Mouse (Mus musculus): ENCODE results near the gene Atf7ip. TPM values are rescaled to one million over a fixed set of nuclear protein-coding genes. Genes with fewer than 3 reads are reported as not detected.

The Atf7ip gene
- polyA plus RNA-seq, 1 experiment from 2014 or later: 66.6 TPM

- no peak overlapping the region for H3K9ac ChIP-seq (ENCODE audit: low read length)
- no peaks in the 10 kb centered on the region for H3K36me3 ChIP-seq (ENCODE audit: control insufficient read depth, insufficient read depth, low read length)
- no peak overlapping the region for H3K4me3 ChIP-seq (ENCODE audit: low read depth, low read length)
- no peaks in the 10 kb centered on the region for H3K9me3 ChIP-seq (ENCODE audit: control insufficient read depth, low read length)
- no peak overlapping the region for H3K27ac ChIP-seq (ENCODE audit: low read depth, low read length)
- H3K4me1 ChIP-seq (replicated peaks; ENCODE audit: control insufficient read depth, insufficient read depth, low read length): no peaks in the 10 kb centered on the region
- WGBS: 72% methylated on average over 6 of the region's 6 CpGs
- ATAC-seq (replicated peaks; ENCODE audit: low FRiP score): no peak
- no peak for DNase-seq (ENCODE audit: low spot score)
- no peak overlapping the region for H3K4me2 ChIP-seq (ENCODE audit: low read depth, low read length, severe bottlenecking)
- H3K27me3 ChIP-seq (ENCODE audit: control insufficient read depth, insufficient read depth, low read length): no peaks in the 10 kb centered on the region
Observed at GRCm38 (mm10) chr6:136490516-136491475, 15.2 kb upstream of the Atf7ip start.

GRCm38 (mm10) chr6:136491631-136492030 is 14.3 kb upstream of the Atf7ip start:
- Histone ChIP-seq H3K36me3 (ENCODE audit: control insufficient read depth, insufficient read depth, low read length) (no peaks in the 10 kb centered on the region), H3K9me3 (ENCODE audit: control insufficient read depth, low read length) (no peaks in the 10 kb centered on the region)
- WGBS: 95% methylated on average over 5 of the region's 5 CpGs

GRCm38 (mm10) chr6:136492251-136492650 is 13.7 kb upstream of the Atf7ip start:
- Histone ChIP-seq H3K4me2 (ENCODE audit: low read depth, low read length, severe bottlenecking) (no peak overlapping the region), H3K9me3 (ENCODE audit: control insufficient read depth, low read length) (no peaks in the 10 kb centered on the region), H3K4me1 (replicated peaks; ENCODE audit: control insufficient read depth, insufficient read depth, low read length) (no peaks in the 10 kb centered on the region), H3K9ac (ENCODE audit: low read length) (no peak overlapping the region), H3K4me3 (ENCODE audit: low read depth, low read length) (no peak overlapping the region), H3K36me3 (ENCODE audit: control insufficient read depth, insufficient read depth, low read length) (no peaks in the 10 kb centered on the region), H3K27me3 (ENCODE audit: control insufficient read depth, insufficient read depth, low read length) (no peaks in the 10 kb centered on the region), H3K27ac (ENCODE audit: low read depth, low read length) (no peak overlapping the region)
- WGBS: 85% methylated on average over 4 of the region's 4 CpGs
- ATAC-seq (replicated peaks; ENCODE audit: low FRiP score) (no peak), DNase-seq (ENCODE audit: low spot score) (no peak)

More at GRCm38 (mm10) chr6:136491631-136492030, 14.3 kb upstream of the Atf7ip start:
- H3K27ac ChIP-seq (ENCODE audit: low read depth, low read length): no peak overlapping the region
- DNase-seq (ENCODE audit: low spot score) (no peak), ATAC-seq (replicated peaks; ENCODE audit: low FRiP score) (no peak)
- H3K9ac ChIP-seq (ENCODE audit: low read length): no peak overlapping the region
- H3K4me1 ChIP-seq (replicated peaks; ENCODE audit: control insufficient read depth, insufficient read depth, low read length): no peaks in the 10 kb centered on the region
- H3K27me3 ChIP-seq (ENCODE audit: control insufficient read depth, insufficient read depth, low read length): no peaks in the 10 kb centered on the region
- no peak overlapping the region for H3K4me2 ChIP-seq (ENCODE audit: low read depth, low read length, severe bottlenecking)
- no peak overlapping the region for H3K4me3 ChIP-seq (ENCODE audit: low read depth, low read length)

GRCm38 (mm10) chr6:136493486-136493885 is 12.5 kb upstream of the Atf7ip start:
- H3K4me3 ChIP-seq (ENCODE audit: low read depth, low read length): no peak overlapping the region
- no peak overlapping the region for H3K4me2 ChIP-seq (ENCODE audit: low read depth, low read length, severe bottlenecking)
- WGBS: 92% methylated on average over 7 of the region's 7 CpGs
- H3K27me3 ChIP-seq (ENCODE audit: control insufficient read depth, insufficient read depth, low read length): no peaks in the 10 kb centered on the region
- H3K4me1 ChIP-seq (replicated peaks; ENCODE audit: control insufficient read depth, insufficient read depth, low read length): no peaks in the 10 kb centered on the region
- DNase-seq (ENCODE audit: low spot score) (no peak), ATAC-seq (replicated peaks; ENCODE audit: low FRiP score) (no peak)
- H3K9me3 ChIP-seq (ENCODE audit: control insufficient read depth, low read length): no peaks in the 10 kb centered on the region
- H3K27ac ChIP-seq (ENCODE audit: low read depth, low read length): no peak overlapping the region
- H3K9ac ChIP-seq (ENCODE audit: low read length): no peak overlapping the region
- no peaks in the 10 kb centered on the region for H3K36me3 ChIP-seq (ENCODE audit: control insufficient read depth, insufficient read depth, low read length)

- 91% methylated on average over 12 of the region's 12 CpGs for WGBS
- no peak for DNase-seq (ENCODE audit: low spot score)
- H3K4me2 ChIP-seq (ENCODE audit: low read depth, low read length, severe bottlenecking): no peak overlapping the region
- no peak overlapping the region for H3K4me3 ChIP-seq (ENCODE audit: low read depth, low read length)
- no peaks in the 10 kb centered on the region for H3K4me1 ChIP-seq (replicated peaks; ENCODE audit: control insufficient read depth, insufficient read depth, low read length)
- H3K9ac ChIP-seq (ENCODE audit: low read length): no peak overlapping the region
- no peaks in the 10 kb centered on the region for H3K9me3 ChIP-seq (ENCODE audit: control insufficient read depth, low read length)
- H3K27ac ChIP-seq (ENCODE audit: low read depth, low read length): no peak overlapping the region
- no peaks in the 10 kb centered on the region for H3K36me3 ChIP-seq (ENCODE audit: control insufficient read depth, insufficient read depth, low read length)
- 0 out of 2 replicates have a peak, but pooled peaks have one; percentile 7 for ATAC-seq (replicated peaks; ENCODE audit: low FRiP score)
- no peaks in the 10 kb centered on the region for H3K27me3 ChIP-seq (ENCODE audit: control insufficient read depth, insufficient read depth, low read length)
Observed at GRCm38 (mm10) chr6:136493910-136494751, 11.8 kb upstream of the Atf7ip start.

GRCm38 (mm10) chr6:136495023-136495422 is 10.9 kb upstream of the Atf7ip start:
- WGBS: 94% methylated on average over 12 of the region's 12 CpGs
- Histone ChIP-seq H3K27me3 (ENCODE audit: control insufficient read depth, insufficient read depth, low read length) (no peaks in the 10 kb centered on the region), H3K4me1 (replicated peaks; ENCODE audit: control insufficient read depth, insufficient read depth, low read length) (no peaks in the 10 kb centered on the region), H3K36me3 (ENCODE audit: control insufficient read depth, insufficient read depth, low read length) (no peaks in the 10 kb centered on the region), H3K4me2 (ENCODE audit: low read depth, low read length, severe bottlenecking) (no peak overlapping the region), H3K9ac (ENCODE audit: low read length) (no peak overlapping the region), H3K9me3 (ENCODE audit: control insufficient read depth, low read length) (no peaks in the 10 kb centered on the region), H3K4me3 (ENCODE audit: low read depth, low read length) (no peak overlapping the region), H3K27ac (ENCODE audit: low read depth, low read length) (no peak overlapping the region)
- DNase-seq (ENCODE audit: low spot score) (no peak), ATAC-seq (replicated peaks; ENCODE audit: low FRiP score) (no peak)

GRCm38 (mm10) chr6:136497744-136498143 is 8.2 kb upstream of the Atf7ip start:
- Histone ChIP-seq H3K36me3 (ENCODE audit: control insufficient read depth, insufficient read depth, low read length) (no peaks in the 10 kb centered on the region), H3K4me1 (replicated peaks; ENCODE audit: control insufficient read depth, insufficient read depth, low read length) (no peaks in the 10 kb centered on the region), H3K9ac (ENCODE audit: low read length) (no peak overlapping the region), H3K4me3 (ENCODE audit: low read depth, low read length) (no peak overlapping the region), H3K27ac (ENCODE audit: low read depth, low read length) (no peak overlapping the region), H3K27me3 (ENCODE audit: control insufficient read depth, insufficient read depth, low read length) (no peaks in the 10 kb centered on the region), H3K9me3 (ENCODE audit: control insufficient read depth, low read length) (no peaks in the 10 kb centered on the region), H3K4me2 (ENCODE audit: low read depth, low read length, severe bottlenecking) (no peak overlapping the region)
- DNase-seq (ENCODE audit: low spot score) (no peak), ATAC-seq (replicated peaks; ENCODE audit: low FRiP score) (no peak)
- whole genome bisulfite sequencing: 68% methylated on average over 5 of the region's 5 CpGs

GRCm38 (mm10) chr6:136499292-136499977 is 6.5 kb upstream of the Atf7ip start:
- Histone ChIP-seq H3K4me1 (replicated peaks; ENCODE audit: control insufficient read depth, insufficient read depth, low read length) (no peaks in the 10 kb centered on the region), H3K9me3 (ENCODE audit: control insufficient read depth, low read length) (no peaks in the 10 kb centered on the region), H3K4me3 (ENCODE audit: low read depth, low read length) (no peak overlapping the region), H3K9ac (ENCODE audit: low read length) (no peak overlapping the region), H3K36me3 (ENCODE audit: control insufficient read depth, insufficient read depth, low read length) (no peaks in the 10 kb centered on the region), H3K27me3 (ENCODE audit: control insufficient read depth, insufficient read depth, low read length) (no peaks in the 10 kb centered on the region), H3K4me2 (ENCODE audit: low read depth, low read length, severe bottlenecking) (no peak overlapping the region), H3K27ac (ENCODE audit: low read depth, low read length) (no peak overlapping the region)
- ATAC-seq (replicated peaks; ENCODE audit: low FRiP score) (no peak), DNase-seq (ENCODE audit: low spot score) (no peak)
- 50% methylated on average over 10 of the region's 10 CpGs for whole genome bisulfite sequencing
